Mouse (Mus musculus) hindlimb bud, embryonic 11.5 days (tissue): ENCODE results near the gene B4galt1.
A peak's percentile ranks its signal among the peaks of the same experiment; 100 is the strongest.

ENCODE experiments used
- DNase-seq: peaks from one replicate; pipeline ENCODE4 v3.0.0-alpha.2; 2012; ENCODE audit warnings: low read depth, low spot score; ENCODE audit errors: extremely low spot score

B4galt1 gene

DNA sequence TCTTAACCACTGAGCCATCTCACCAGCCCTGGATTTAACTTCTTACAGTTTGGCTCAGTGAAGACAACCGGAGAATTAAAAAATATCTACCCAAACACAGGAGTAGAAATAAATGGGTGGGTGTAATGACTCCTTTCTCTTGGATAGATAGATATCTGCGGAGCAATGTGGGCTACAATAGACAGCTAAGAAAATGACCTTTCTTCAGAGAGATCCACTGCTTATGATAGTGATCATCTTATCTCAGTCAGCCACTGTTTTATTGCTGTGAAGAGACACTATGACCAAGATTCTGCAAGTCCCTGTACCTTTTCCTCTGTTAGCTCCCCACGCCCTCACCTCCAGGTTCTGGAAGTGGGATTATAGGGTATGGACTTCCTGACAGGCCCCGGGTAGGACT lies 70.8 kb downstream of the B4galt1 start:
- DNase-seq = no peak

DNA sequence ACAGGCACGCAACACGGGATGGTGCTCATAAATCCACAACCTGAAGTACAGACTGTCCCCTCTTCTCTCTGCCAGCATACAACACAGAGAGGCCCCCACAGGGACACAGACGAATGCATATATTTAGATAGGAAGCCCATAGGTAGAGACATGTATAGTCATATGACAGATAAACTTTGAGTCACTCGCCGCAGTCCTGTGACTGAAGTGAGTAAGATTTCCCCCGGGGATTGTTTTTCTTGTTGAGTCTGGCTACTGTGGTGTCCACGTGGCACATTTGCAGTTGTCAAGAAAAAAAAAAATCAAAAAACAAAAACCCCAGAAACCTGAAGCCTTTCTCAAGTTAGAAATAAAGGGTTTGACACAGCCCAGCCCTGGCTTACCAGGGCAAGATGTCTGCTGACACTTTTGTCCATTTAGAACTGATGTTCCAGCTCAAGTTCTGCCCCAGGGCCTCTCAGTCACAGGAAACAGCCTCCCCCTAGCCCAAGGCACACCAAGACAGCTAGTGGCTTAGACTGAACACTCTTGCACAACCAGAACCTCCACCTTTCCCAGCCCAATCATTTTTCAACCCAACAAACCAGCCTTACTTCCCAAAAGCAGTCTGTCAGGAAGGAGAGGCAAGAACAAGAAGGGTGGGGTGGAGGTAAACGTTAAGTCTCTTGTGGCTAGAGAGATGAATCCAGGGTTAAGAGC lies 71.9 kb downstream of the B4galt1 start:
- DNase-seq = no peak

DNA sequence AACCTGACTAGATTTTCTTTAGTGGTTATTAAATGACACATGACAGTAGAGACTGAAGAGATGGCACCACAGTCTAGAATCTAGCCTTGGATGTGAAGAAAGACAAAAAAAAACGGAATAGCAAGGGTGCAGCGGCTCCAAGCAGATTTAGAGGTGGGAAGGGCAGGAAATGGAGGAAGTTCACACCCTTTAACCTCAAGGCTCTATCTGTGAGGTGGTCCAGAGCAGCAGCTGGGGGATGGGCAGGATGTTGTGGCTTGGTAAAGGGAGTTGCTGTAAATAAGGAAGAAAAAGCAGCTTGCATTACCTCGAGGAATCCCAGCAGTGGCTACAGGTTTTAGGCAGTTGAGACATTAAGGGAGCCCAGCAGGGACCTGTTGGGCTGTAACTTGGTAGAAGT lies 72.7 kb downstream of the B4galt1 start:
- no peak for DNase-seq

DNA sequence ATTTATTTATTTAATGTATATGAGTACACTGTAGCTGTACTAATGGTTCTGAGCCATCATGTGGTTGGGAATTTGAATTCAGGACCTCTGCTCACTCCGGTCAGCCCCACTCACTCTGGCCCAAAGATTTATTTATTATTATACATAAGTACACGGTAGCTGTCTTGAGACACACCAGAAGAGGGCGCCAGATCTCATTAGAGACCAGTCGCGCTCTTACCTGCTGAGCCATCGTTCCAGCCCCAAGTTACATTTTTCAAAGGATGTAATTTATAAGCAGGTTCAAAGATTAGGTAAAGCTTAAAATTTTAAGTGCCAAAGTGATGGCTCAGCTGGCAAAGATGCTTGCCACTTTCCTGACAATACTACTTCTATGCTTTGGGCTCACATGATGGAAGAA lies 75.1 kb downstream of the B4galt1 start:
- no peak for DNase-seq

DNA sequence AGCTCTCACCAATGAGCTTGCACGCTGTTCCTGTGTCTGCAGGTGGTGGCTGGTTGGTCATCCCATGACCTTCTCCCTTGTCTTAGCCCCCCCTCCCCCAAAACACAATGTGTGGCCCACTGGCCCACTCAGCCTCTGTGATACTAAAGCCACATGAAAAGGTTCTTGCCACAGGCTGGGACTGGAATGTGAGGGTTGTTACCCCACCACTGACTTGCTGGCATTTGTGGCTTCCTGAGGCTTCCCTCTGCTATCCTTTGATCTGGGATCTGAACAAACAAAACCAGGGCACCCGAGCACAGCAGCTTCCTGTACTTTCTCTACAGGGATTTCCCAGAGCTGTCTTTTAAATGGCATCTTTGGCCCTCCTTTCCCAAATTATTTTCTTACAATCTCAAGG lies 76.7 kb downstream of the B4galt1 start:
- no peak for DNase-seq

DNA sequence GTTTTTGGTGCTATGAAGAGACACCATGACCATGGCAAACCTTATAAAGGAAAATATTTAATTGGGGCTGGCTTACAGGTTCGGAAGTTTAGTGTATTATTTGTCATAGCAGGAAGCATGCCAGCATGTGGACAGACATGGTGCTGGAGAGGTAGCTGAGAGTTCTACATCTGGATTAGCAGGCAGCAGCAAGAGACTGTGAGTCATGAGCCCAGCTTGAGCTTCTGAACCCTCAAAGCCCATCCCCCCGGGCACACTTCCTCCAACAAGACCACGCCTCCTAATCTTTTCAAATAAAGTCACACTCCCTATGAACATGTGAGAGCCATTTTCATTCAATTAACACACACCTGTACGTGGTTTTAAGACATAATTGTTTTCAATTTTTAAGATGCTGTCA lies 77.4 kb downstream of the B4galt1 start:
- no peak for DNase-seq

DNA sequence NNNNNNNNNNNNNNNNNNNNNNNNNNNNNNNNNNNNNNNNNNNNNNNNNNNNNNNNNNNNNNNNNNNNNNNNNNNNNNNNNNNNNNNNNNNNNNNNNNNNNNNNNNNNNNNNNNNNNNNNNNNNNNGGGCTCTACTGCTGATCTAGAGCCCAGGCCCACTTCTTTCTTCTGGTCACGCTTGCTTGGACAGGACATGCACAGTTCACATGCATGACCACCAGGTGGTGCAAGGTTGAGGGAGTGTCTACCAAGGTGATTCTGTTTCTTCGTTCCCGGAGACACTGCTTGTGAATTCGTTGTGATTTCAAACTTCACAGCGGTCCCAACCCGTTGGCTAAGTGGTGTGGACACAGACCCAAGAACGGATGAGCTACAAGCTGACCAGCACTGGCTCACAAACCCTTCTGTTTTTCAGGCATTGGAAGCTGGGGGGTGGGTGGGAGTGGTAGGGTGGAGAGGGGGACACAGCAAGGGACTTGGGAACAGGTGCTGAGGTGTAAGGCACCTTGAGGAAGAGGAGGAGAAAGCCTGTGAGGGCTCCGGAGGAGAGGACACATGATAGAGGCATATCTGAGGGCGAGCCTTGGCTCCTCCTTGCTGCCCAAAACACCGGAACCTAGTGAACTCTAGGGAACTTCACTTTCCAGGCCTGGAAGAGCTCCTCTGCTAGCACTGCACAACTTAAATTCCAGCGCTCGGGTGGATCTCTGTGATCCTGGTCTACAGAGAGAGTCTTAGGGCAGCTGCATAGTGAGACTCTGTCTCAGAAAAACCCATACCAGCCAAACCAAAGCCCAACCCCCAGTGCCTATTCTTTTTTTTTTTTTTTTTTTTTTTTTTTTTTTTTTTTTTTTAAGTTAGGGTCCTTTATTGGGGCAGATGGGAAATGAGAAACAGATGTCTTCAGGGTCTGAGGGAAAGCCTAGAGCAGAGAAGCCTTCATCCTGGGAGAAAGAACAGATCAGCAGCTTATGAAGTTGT lies 79.2 kb downstream of the B4galt1 start:
- DNase-seq = peak; percentile 86

DNA sequence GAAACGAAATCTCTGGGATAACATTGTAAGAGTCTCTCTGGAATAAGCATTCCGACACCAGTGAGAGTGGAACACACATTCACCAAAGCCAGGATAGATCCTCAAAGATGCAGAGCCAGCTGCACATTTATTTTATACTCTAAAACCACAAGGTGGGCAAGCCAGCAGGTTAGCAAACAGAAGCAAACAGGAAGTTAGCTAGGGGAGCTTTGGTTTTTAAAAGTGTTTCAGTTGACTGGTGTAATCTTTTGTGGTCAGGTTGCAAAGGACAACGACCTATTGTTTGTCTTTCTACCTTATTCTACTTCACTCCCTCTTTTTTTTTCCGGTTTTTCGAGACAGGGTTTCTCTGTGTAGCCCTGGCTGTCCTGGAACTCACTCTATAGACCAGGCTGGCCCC lies 93.9 kb downstream of the B4galt1 start:
- no peak for DNase-seq

DNA sequence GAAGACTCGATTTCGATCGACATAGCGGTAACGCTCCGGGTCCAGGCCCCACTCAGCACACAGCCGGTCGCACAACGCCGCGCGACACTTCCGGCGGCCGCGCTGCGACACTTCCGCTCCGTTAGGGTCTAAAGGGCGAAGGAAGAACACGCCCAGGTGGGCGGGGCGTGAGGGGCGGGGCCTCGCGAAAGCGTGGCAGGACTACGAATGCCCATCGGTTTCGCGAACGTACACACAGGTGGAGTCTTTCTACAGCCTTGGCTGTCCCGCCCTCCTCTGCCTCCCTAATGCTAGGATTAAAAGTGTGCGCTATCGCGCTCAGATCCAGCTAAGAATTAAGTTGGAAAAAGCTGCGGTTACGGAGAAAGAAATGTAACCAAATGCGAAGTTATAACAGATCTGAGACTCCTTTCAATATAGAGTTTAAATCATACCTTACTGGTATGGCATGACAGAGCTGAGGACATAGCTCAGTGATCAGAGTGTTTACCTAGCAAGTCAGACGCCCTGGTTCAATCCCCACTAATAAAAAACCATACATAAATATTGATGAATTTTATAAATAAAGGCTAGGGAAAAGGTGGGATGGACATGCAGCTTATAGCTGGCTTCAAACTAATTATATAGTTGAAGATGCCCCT lies 95.9 kb downstream of the B4galt1 start, which contains the start of gene Smu1:
Smu1 (minus strand) TSS at position 144 of the 641 bp plus-strand sequence.
- DNase-seq = peak; percentile 79

DNA sequence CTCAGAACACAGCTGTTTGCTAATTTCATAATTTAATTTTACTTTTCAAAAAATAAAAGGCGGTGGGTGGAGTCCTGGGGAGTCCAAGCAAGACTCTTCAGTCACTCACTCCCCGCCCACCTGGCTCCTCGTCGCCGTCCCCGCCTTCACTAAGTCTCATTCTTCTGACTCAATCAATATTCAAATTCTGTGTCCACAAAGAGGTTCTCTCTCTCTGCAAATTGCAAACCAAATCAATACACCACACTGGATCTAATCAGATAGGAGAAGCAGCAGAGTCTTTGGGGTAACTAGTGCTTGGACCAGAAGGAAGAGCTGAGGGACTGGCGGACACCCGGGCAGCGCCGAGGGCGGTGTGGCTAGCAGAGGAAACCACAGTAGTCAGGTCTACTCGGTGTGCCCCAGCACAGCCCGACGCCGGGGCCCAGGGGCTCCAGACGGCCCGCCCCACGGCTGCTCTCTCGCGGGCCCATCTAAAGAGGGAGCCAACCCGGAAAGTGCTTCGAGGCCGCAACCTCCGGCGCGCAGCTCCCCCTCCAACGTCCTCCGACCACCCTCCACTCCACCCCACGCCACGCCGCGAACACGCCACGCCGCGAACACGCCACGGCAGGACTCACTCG lies 96.5 kb downstream of the B4galt1 start:
- no peak for DNase-seq
